Comparison of ENCODE assay signal across 21 mouse cellular contexts in the genomic region with DNA sequence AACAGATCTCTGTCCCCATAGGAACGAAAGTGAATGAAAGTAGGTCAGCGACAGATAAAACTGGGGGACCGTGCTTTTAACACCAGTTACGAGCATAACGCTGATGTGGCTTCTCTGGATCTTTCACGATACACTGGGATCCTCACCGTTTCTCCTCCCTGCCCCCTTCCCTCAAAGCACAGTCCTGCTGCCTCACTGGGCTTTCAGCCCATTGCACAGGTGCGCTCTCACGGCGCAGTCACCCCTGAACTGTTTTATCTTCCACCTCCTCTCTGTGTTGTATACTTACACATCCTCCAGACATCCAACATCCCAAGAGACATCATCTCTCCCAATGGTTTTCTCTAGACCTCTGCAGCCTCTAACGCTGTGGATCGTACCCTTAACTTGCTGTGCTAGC. TPM values are rescaled to one million over a fixed set of nuclear protein-coding genes. Genes with fewer than 3 reads are reported as not detected.
DNase-seq lines count a peak whose midpoint lies in the region; ATAC-seq and TF ChIP-seq lines count a peak whose summit lies in the region.
"Had no signal": no experiment of that assay in that cellular context is flagged by ENCODE, and none has a peak within 500 bp of the region (broad histone marks: within the 10 kb centered on the region; RNA-seq: fewer than 3 reads in every experiment).

No protein-coding gene starts in this region.

- no peak for TF ChIP-seq CTCF in lung, embryonic 14.5 days (IDR thresholded peaks at IDR 0.05; ENCODE audit: low read depth)

- no peaks in the 10 kb centered on the region for H3K4me1 ChIP-seq in lung, embryonic 14.5 days (ENCODE audit: insufficient read depth)
- peaks cover 5% of the 10 kb centered on the region for H3K4me1 ChIP-seq in forebrain, embryonic 10.5 days
- H3K4me1 ChIP-seq in forebrain, embryonic 14.5 days (ENCODE audit: control insufficient read depth, insufficient read depth, low read length), result peaks cover 9% of the 10 kb centered on the region
- H3K4me1 ChIP-seq: limb, embryonic 15.5 days; liver, embryonic 15.5 days; neural tube, embryonic 15.5 days had no signal

- H3K27me3 ChIP-seq in lung, embryonic 14.5 days (ENCODE audit: insufficient read depth, low read length), result no peaks in the 10 kb centered on the region
- no peaks in the 10 kb centered on the region for H3K27me3 ChIP-seq in forebrain, embryonic 10.5 days (ENCODE audit: poor library complexity, severe bottlenecking)
- H3K27me3 ChIP-seq in forebrain, embryonic 14.5 days (replicated peaks; ENCODE audit: control insufficient read depth, insufficient read depth, low read length), result no peaks in the 10 kb centered on the region
- H3K27me3 ChIP-seq: forebrain, embryonic 13.5 days; limb, embryonic 15.5 days; liver, embryonic 15.5 days; neural tube, embryonic 15.5 days had no signal

- H3K4me3 ChIP-seq in lung, embryonic 14.5 days (ENCODE audit: low read depth, low read length), result no peak overlapping the region
- no peak overlapping the region for H3K4me3 ChIP-seq in forebrain, embryonic 10.5 days
- H3K4me3 ChIP-seq in forebrain, embryonic 14.5 days (ENCODE audit: low read depth, low read length), result no peak overlapping the region
- H3K4me3 ChIP-seq: forebrain, embryonic 13.5 days; limb, embryonic 15.5 days; liver, embryonic 15.5 days; myocyte; neural tube, embryonic 15.5 days had no signal

- 72% methylated on average over 12 of the region's 12 CpGs for WGBS in lung, embryonic 14.5 days
- WGBS in forebrain, embryonic 10.5 days, result 92% methylated on average over 12 of the region's 12 CpGs
- WGBS in forebrain, embryonic 14.5 days, result 87% methylated on average over 12 of the region's 12 CpGs

- H3K9ac ChIP-seq in lung, embryonic 14.5 days, result no peak overlapping the region
- no peak overlapping the region for H3K9ac ChIP-seq in forebrain, embryonic 14.5 days (ENCODE audit: low read length)
- H3K9ac ChIP-seq: forebrain, embryonic 13.5 days; hindbrain, embryonic 14.5 days; limb, embryonic 15.5 days; liver, embryonic 15.5 days; neural tube, embryonic 15.5 days had no signal

- no peak for DNase-seq in cerebellum, postnatal 4 days (ENCODE audit: low spot score in 2 of 2)
- no peak for DNase-seq in lung, embryonic 14.5 days
- no peak for DNase-seq in lung, postnatal 10 days
- peak; percentile 65 for DNase-seq in cerebellum, adult 11-12 months
- DNase-seq in cerebellum, postnatal 14 days, result peak; percentile 36 to 66
- DNase-seq in forebrain, embryonic 10.5 days (ENCODE audit: extremely low spot score, low spot score), result no peak
- no peak for DNase-seq in forebrain, embryonic 14.5 days (ENCODE audit: low spot score)
- DNase-seq: heart, postnatal 14 days; right cerebral cortex, postnatal 14 days; spleen, adult 18-20 months; thymus, postnatal 36 days had no signal

- no peaks in the 10 kb centered on the region for H3K9me3 ChIP-seq in lung, embryonic 14.5 days (ENCODE audit: low read depth, low read length)
- H3K9me3 ChIP-seq in forebrain, embryonic 10.5 days, result no peaks in the 10 kb centered on the region
- H3K9me3 ChIP-seq in forebrain, embryonic 14.5 days (replicated peaks; ENCODE audit: control insufficient read depth, low read length), result no peaks in the 10 kb centered on the region
- H3K9me3 ChIP-seq: forebrain, embryonic 13.5 days; limb, embryonic 15.5 days; liver, embryonic 15.5 days; neural tube, embryonic 15.5 days had no signal

- peak; percentile 71 for ATAC-seq in cerebellum, adult (ENCODE audit: insufficient number of reproducible peaks, low FRiP score, low TSS enrichment)
- no peak for ATAC-seq in lung, embryonic 14.5 days (ENCODE audit: insufficient read depth)
- no peak for ATAC-seq in forebrain, embryonic 14.5 days
- ATAC-seq: forebrain, embryonic 13.5 days; intestine, embryonic 16.5 days had no signal

- no peak overlapping the region for H3K27ac ChIP-seq in lung, embryonic 14.5 days (ENCODE audit: low read depth)
- no peak overlapping the region for H3K27ac ChIP-seq in forebrain, embryonic 10.5 days
- H3K27ac ChIP-seq in forebrain, embryonic 14.5 days (ENCODE audit: low read depth, low read length), result no peak overlapping the region
- H3K27ac ChIP-seq: forebrain, embryonic 13.5 days; hindbrain, embryonic 14.5 days; kidney, postnatal 0 days; limb, embryonic 15.5 days; liver, embryonic 15.5 days; neural tube, embryonic 15.5 days had no signal

- H3K36me3 ChIP-seq in lung, embryonic 14.5 days (ENCODE audit: insufficient read depth), result no peaks in the 10 kb centered on the region
- H3K36me3 ChIP-seq in forebrain, embryonic 10.5 days (replicated peaks), result no peaks in the 10 kb centered on the region
- no peaks in the 10 kb centered on the region for H3K36me3 ChIP-seq in forebrain, embryonic 14.5 days (ENCODE audit: control insufficient read depth, insufficient read depth, low read length)
- H3K36me3 ChIP-seq: limb, embryonic 15.5 days; liver, embryonic 15.5 days; neural tube, embryonic 15.5 days had no signal

- H3K4me2 ChIP-seq in lung, embryonic 14.5 days, result 0 out of 2 replicates have a peak overlapping the region, but pooled peaks have one; percentile 8
- H3K4me2 ChIP-seq in forebrain, embryonic 14.5 days (ENCODE audit: low read length), result no peak overlapping the region
- H3K4me2 ChIP-seq: forebrain, embryonic 13.5 days; heart, embryonic 11.5 days; hindbrain, embryonic 14.5 days; limb, embryonic 15.5 days; liver, embryonic 15.5 days; neural tube, embryonic 15.5 days had no signal

RNA-seq across cellular contexts. Expression of gene Scel, which starts 33.1 kb away (rescaled TPM):
- polyA plus RNA-seq in lung, embryonic 14.5 days (2014; fragmentation: Nextera tagmentation; extraction: Ambion mirVana), result 1.7 and 1.9 TPM in 2 replicates
- polyA plus RNA-seq in forebrain, embryonic 10.5 days (2016; fragmentation: Nextera tagmentation; extraction: Ambion mirVana), result 0.09 and 0.20 TPM in 2 replicates
- 0.18 and 0.23 TPM in 2 replicates for polyA plus RNA-seq in forebrain, embryonic 14.5 days (2014; fragmentation: Nextera tagmentation; extraction: Ambion mirVana)
- polyA plus RNA-seq: myocyte had no signal

Comparison
In these comparisons a context has a peak if more than half of its experiments do, and no peak if none do; other contexts are left out.
1. DNase-seq: peak in cerebellum, adult 11-12 months (single experiment) and cerebellum, postnatal 14 days (2 of 2); none in cerebellum, postnatal 4 days (0 of 2), lung, embryonic 14.5 days (single experiment), lung, postnatal 10 days (single experiment), forebrain, embryonic 10.5 days (single experiment) and forebrain, embryonic 14.5 days (single experiment).